Mouse (Mus musculus) embryo, embryonic 9.5 days (tissue): ENCODE data around the gene Klc2.
A peak's percentile ranks its signal among the peaks of the same experiment; 100 is the strongest.
"Not testable (repeated sequence)": the region's sequence is repeated elsewhere in the genome, so short reads cannot be mapped to it uniquely, and the experiment has no call there.

Experiments used
- DNase-seq: peaks from one replicate; pipeline ENCODE4 v3.0.0-alpha.2; 2017; ENCODE audit errors: extremely low spot score

The Klc2 gene

DNA sequence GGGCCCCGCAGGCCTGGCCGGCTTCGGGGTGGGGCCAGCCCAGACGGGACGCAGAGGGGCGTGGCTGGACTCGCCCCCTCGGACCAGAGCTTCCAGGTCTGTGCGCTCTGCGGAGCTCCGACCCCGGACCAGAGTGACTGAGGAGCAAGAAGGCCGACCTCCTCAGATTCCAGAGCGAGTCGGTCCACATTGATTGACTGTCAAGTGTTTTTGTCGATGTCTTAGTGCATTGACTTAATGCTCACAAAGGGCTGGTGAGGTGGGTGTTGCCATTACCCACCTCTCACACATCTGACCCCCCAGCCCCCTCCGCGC lies at the start of gene Klc2:
Gene Klc2, minus strand, starts transcription at position 177 of the 315 bp plus-strand sequence.
- DNase-seq = no peak

- no peak for DNase-seq
Measured at GRCm38 (mm10) chr19:5167477-5167876, 49.1 kb upstream of the Klc2 start.

DNA sequence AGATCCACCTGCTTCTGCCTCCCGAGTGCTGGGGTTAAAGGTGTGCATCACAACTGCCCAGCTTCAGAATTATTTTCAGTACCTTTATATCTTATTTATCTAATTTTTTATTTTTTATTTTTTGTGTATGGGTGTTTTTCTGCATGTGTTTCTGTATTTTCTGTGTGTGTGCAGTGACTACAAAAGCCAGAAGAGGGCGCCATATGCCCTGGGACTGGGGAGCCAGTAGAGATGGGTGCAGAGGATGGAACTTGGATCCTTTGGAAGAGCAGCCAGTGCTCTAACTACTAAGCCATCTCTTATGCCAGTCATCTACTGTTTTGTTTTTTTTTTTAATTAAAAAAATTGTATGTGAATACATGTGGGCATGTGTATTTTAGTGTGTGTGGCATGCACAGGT lies 46.0 kb upstream of the Klc2 start:
- peak; percentile 8 for DNase-seq

DNA sequence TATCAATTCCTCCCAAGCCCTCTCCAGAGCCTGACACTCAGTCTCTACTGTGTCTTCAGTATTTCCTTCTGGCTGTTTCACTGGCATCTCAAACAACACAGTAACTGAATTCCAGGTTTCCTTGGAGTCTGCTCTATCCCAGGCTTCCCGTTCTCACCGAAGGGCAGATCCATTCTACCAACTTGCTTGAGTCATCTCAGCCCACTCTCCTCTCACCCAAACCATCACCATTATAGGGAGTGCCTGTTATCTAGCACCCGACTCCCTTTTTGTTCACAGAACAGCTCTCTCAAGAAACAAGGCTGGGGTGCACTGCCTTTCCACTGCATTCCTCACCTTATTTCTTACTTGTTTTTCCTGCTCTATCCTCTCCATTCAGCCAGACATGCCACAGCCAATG lies 43.6 kb upstream of the Klc2 start:
- no peak for DNase-seq

DNA sequence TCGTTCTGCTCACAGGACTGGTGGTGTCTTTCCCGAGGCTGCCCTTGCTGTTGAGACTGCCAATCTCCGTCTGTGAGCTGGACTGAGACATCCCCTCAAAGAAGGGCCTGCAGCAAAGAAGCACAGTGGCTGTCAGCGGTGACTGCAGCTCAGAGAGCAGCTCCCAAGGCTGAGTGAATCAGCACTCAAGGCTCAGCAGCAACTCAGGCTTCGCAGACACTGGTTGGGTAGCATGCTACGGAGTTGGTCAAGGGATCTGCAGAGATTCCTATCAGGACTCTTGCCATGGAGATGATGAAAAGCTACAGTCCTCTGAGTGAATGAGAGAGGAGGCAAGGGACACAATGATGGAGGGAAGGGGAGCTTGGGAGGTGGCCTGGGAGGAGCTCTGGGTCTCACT lies 33.9 kb upstream of the Klc2 start:
- DNase-seq = no peak

- DNase-seq = no peak
Measured at GRCm38 (mm10) chr19:5151741-5152140, 33.4 kb upstream of the Klc2 start.

- DNase-seq = peak; percentile 50
Measured at GRCm38 (mm10) chr19:5151331-5151730, 33.0 kb upstream of the Klc2 start.

GRCm38 (mm10) chr19:5150358-5150757 lies 32.0 kb upstream of the Klc2 start:
- no peak for DNase-seq

- DNase-seq = not testable (repeated sequence)
Measured at GRCm38 (mm10) chr19:5149041-5149440, 30.7 kb upstream of the Klc2 start.

DNA sequence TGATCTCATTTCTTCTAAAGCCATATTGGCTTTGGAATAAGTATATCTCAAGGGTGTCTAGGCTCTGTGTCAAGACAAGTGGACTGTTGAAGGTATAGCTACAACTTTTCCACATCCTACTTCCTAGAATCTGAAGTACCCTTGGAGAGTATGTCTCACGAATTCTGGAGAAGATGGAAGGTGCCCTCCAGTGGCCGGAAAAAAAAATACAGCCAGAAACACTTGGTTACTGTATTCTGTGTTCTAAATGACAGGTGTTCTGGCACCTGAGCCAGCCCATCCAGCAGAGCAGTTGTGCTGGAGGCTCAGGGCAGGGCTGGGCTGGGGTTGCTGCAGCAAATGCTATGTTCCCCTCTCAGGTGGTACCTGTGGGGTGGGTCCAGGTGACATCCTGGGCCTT lies 21.3 kb upstream of the Klc2 start:
- peak; percentile 23 for DNase-seq

DNA sequence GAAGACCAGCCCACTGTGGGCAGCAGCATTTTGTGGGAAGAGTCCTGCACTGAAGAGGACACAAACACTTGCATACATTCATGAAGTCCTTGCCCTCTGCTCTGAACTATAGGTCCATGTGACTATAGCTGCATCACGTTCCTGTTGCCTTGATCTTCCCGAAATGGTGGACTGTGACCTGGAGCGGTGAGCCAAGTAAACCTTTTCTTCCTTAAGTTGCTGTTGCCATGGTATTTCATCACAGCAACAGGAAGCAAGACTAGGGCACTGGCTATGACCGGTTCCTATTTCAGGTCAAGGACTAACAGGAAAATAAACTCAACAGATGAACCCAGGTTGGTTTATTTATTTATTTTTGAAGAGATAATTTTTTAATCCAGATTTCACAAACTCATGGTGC lies 12.9 kb upstream of the Klc2 start:
- DNase-seq = no peak

DNA sequence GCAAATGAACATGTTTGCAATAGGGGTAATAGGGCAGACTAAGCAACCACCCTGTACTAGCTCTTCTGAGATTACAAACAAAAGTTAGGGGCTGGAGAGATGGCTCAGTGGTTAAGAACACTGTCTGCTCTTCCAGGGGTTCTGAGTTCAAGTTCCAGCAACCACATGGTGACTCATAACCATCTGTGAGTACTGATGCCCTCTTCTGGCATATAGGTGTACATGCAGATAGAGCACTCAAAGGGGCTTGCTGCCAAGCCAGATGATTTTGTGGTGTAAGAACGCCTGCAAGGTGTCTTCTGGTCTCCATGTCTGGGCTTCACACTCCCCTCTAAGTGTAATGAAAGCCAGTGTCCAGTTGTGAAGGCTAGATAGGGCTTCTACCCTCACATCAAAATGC lies 11.4 kb upstream of the Klc2 start:
- no peak for DNase-seq

- DNase-seq = no peak
Measured at GRCm38 (mm10) chr19:5124055-5124614, 5.8 kb upstream of the Klc2 start.

DNA sequence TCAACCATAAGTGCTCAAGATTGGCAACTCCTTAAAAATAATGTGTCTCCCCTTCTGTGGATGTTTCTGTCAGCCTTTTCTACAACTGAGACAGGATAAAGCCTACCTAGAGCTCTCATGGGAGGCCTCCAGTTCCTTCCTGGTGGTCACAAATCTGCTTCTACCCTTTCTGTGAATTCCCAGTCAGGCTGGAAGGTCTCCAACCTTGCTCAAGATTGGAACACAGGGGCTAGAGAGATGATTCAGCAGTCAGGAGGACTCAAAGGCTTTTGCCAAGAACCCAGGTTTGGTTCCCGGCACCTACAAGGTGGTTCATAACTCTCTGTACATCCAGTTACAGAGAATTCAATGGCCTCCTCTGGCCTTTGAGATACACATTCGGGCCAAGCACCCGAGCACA lies 4.9 kb upstream of the Klc2 start:
- no peak for DNase-seq

DNA sequence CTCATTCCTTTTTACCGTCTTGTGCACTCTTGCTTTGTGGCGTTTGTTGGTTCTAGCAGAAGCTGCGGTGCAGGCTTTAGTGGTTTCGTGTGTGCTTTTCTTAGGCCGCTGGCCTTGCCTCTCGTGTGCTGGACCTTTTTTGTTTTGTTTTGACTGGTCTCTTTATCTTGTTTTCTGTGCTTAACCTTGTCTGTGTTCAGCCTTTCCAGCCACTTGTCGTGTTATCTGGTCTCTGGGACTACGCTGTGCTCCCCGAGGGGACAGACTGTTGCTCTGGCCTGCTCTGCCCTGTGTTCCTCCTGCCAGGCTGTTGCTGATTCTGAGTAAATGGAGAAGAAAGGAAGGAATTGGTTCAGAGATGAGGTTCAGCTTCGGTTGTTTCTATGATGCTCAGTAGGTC lies 4.1 kb upstream of the Klc2 start:
- no peak for DNase-seq

- DNase-seq = peak; percentile 95
Measured at GRCm38 (mm10) chr19:5117494-5118383, 621 bp downstream of the Klc2 start.

DNA sequence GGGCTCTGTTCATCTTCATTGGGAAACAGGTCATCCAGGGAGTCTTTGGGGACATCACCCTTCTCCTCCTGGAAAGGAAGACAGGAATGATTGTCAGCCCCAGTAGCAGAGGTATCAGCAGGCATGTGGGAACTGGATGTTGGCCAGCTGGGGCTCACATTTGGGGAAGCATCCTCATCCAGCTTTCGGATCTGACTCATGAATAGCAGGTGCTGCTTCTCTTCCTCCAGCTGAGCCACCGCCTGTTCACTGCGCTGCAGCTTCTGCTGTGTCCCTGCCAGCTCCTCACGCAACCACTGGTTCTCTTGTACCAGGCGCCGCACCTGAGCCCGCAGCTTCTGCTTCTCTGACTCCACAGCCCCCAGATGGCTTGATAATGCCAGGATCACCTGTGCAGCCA lies 4.6 kb downstream of the Klc2 start:
- DNase-seq = no peak

DNA sequence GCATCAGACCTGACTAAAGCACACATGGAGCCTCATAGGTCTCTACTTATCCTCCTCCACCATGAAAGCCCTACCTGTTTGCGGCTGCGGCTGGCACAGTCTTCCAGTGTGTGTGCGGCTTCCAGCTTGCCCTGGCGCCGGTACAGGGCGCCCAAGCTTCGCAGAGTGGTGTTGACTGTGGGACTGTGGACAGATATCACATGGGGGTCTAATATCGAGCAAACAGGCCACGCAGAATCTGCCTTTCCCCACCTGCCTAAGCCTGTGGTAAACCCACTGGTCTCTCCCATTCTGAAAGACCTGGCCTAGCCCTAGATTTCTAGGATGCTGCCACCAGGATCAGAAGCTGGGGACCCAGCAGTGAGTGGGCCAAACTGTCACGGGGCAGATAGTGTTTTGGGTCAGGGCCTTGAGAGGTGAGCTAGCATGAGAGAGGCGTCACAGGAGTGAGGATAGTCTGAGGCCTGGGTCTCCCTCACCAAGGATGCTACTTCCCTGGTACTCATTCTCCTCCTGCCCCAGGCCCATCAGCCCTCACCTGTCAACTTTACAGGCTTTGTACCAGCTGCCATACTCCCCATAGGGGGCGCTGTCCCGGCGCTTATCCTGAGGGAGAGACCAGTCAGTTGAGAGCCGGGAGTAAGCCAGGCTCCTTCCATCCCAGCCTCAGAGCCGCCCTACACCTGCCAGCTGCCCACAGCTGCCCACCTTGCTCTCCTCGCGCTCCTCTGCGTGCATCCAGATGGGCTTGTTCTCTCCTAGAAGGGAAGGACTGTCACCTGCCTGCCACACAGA lies 8.5 kb downstream of the Klc2 start:
- no peak for DNase-seq

- DNase-seq = no peak
Measured at GRCm38 (mm10) chr19:5108702-5109101, 9.7 kb downstream of the Klc2 start.

GRCm38 (mm10) chr19:5108271-5108575 lies 10.1 kb downstream of the Klc2 start:
- DNase-seq = peak; percentile 40

DNA sequence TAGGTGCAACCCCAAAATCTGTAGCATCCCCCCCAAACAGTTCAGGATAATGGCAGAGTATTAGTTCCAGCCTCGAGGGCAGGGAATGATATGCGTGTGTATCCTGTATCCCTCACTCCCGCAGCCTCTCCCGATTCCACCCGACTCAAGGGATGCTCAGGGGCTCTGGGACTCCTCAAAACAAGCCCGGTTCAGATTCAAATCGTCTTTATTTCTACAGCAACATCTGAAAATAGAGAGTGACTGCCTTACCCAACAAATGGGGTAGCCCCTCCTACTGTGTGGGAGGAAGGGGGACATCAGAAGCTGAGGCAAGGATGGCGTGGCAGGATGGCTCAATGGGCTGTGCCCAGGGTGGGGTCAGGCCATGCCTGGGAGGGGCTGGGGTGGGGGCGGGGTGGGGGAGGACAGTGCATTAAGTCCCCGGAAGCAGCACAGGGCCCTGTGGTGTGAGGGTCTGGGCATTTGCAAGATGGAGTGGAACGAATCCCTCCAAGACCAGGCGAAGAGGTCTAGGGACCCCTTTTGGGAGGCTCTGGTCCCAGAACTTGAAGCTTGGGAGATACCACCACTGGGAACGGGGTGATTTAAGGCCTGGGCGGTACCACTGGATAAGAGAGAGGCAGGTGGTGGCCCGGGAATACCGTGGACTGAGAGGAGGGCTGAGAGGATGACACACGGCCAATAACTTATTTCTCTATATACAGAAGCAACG lies 10.6 kb downstream of the Klc2 start:
- DNase-seq = no peak

GRCm38 (mm10) chr19:5106731-5107191 lies 11.6 kb downstream of the Klc2 start, which contains the start of gene Rab1b:
Gene Rab1b (minus strand): TSS chr19:5107072.
- peak; percentile 97 for DNase-seq
